Mouse (Mus musculus) heart, embryonic 15.5 days (tissue): ENCODE measurements around the gene Tomm40l. TPM values are rescaled to one million over a fixed set of nuclear protein-coding genes. Genes with fewer than 3 reads are reported as not detected.
A peak's percentile ranks its signal among the peaks of the same experiment; 100 is the strongest.

ENCODE experiments used
- ATAC-seq: fragments of 200-750 bp; cut with Nextera tagmentation; replicated peaks from 2 replicates; pipeline ENCODE4 v1.8.0; 2017; ENCODE audit warnings: low read depth, moderate TSS enrichment; ENCODE audit not compliant: insufficient number of reproducible peaks, insufficient read depth, low FRiP score
- H3K27ac ChIP-seq: fragments of 300-500 bp; sonication (generic); 2 replicates; pipeline ENCODE4 v1.5.1; 2015; ENCODE audit warnings: mild to moderate bottlenecking, inconsistent platforms
- H3K27me3 ChIP-seq: fragments of 300-500 bp; sonication (generic); 2 replicates; pipeline ENCODE4 v1.6.1; 2015; ENCODE audit warnings: inconsistent platforms
- H3K36me3 ChIP-seq: fragments of 300-500 bp; sonication (generic); 2 replicates; pipeline ENCODE4 v1.6.1; 2015; ENCODE audit warnings: mild to moderate bottlenecking, inconsistent platforms
- H3K4me1 ChIP-seq: fragments of 300-500 bp; sonication (generic); replicated peaks from 2 replicates; pipeline ENCODE4 v1.6.1; 2015; ENCODE audit warnings: inconsistent platforms
- H3K4me2 ChIP-seq: fragments of 300-500 bp; sonication (generic); 2 replicates; pipeline ENCODE4 v1.6.1; 2015; ENCODE audit warnings: inconsistent platforms, mild to moderate bottlenecking, moderate library complexity
- H3K4me3 ChIP-seq: fragments of 300-500 bp; sonication (generic); 2 replicates; pipeline ENCODE4 v1.5.1; 2015; ENCODE audit warnings: mild to moderate bottlenecking, inconsistent platforms
- H3K9ac ChIP-seq: fragments of 300-500 bp; sonication (generic); 2 replicates; pipeline ENCODE4 v1.6.1; 2015; ENCODE audit warnings: mild to moderate bottlenecking, inconsistent platforms
- H3K9me3 ChIP-seq: fragments of 300-500 bp; sonication (generic); replicated peaks from 2 replicates; pipeline ENCODE4 v1.6.1; 2016; ENCODE audit warnings: inconsistent platforms
- WGBS: fragments of 180-500 bp; shearing (Covaris S2); methylation state at CpG from one replicate; pipeline ENCODE4 v1.1.7; 2015; ENCODE audit warnings: mixed read lengths; 5-methylcytosine and 5-hydroxymethylcytosine counted together
- polyA plus RNA-seq: library from polyadenylated mRNA; unstranded; fragments of >200 nt; fragmentation: Nextera tagmentation; extraction: Ambion mirVana; gene quantifications from 2 replicates; pipeline ENCODE4 v1.2.1, GENCODE M21; 2015

Tomm40l gene
- polyA plus RNA-seq, 1 experiment from 2014 or later = 55.6 TPM

DNA sequence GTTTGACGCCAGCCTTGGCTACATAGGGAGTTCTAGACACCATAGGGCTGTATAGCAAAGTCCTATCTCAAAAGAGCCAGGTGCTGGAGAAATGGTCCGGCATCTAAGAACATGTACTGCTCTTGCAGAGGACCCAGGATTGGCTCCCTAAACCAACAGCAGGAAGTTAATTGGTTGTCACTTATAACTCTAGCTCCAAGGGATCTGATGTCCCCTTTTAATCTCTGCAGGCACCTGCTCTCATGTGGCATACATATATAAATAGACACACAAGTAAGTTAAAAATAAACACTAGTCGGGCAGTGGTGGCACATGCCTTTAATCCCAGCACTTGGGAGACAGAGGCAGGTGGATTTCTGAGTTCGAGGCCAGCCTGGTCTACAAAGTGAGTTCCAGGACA lies 13.5 kb upstream of the Tomm40l start:
- H3K36me3 ChIP-seq = peaks cover 67% of the 10 kb centered on the region
- ATAC-seq = no peak
- H3K27me3 ChIP-seq = no peaks in the 10 kb centered on the region
- H3K4me3 ChIP-seq = no peak overlapping the region
- no peak overlapping the region for H3K4me2 ChIP-seq
- H3K9ac ChIP-seq = no peak overlapping the region
- H3K4me1 ChIP-seq = peaks cover 16% of the 10 kb centered on the region; the same call in 1 of the 2 replicates
- H3K27ac ChIP-seq = 0 out of 2 replicates have a peak overlapping the region, but pooled peaks have one; percentile 1
- no peaks in the 10 kb centered on the region for H3K9me3 ChIP-seq
- WGBS = 45% methylated on average over 4 of the region's 4 CpGs

GRCm38 (mm10) chr1:171234538-171234937 lies 12.2 kb upstream of the Tomm40l start:
- H3K4me3 ChIP-seq = no peak overlapping the region
- peaks cover 54% of the 10 kb centered on the region for H3K36me3 ChIP-seq

DNA sequence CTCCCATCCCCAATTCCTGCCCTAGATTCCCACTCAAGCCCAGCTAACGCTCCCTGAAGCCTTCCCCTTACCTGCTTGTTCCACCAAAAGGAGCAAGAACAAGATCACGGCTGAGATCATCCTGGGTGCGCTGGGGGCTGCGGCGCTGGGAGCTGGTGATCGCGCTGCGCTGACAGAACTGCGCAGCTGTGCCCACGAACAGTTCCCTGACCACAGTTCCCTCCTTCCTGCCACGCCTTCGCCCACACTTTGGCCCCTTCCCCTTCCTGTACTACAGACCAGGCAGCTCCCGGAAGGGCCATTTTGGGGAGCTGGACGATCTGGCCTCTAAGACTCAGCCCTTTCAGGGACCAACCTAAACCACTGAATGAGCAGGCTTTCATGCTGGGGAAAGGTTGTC lies 11.8 kb upstream of the Tomm40l start, which contains the start of gene Fcer1g:
Fcer1g (minus strand) TSS at position 240 of the 400 bp plus-strand sequence.
- peaks cover 50% of the 10 kb centered on the region for H3K36me3 ChIP-seq
- peak within 1 kb of the TSS; percentile 15; the same call in 1 of the 2 replicates for H3K4me3 ChIP-seq

More at GRCm38 (mm10) chr1:171234538-171234937, 12.2 kb upstream of the Tomm40l start:
- 92% methylated on average over 4 of the region's 4 CpGs for WGBS
- H3K4me1 ChIP-seq = peaks cover 11% of the 10 kb centered on the region; the same call in 1 of the 2 replicates
- no peak overlapping the region for H3K27ac ChIP-seq
- H3K9ac ChIP-seq = no peak overlapping the region
- ATAC-seq = no peak
- no peaks in the 10 kb centered on the region for H3K27me3 ChIP-seq
- no peaks in the 10 kb centered on the region for H3K9me3 ChIP-seq
- no peak overlapping the region for H3K4me2 ChIP-seq

DNA sequence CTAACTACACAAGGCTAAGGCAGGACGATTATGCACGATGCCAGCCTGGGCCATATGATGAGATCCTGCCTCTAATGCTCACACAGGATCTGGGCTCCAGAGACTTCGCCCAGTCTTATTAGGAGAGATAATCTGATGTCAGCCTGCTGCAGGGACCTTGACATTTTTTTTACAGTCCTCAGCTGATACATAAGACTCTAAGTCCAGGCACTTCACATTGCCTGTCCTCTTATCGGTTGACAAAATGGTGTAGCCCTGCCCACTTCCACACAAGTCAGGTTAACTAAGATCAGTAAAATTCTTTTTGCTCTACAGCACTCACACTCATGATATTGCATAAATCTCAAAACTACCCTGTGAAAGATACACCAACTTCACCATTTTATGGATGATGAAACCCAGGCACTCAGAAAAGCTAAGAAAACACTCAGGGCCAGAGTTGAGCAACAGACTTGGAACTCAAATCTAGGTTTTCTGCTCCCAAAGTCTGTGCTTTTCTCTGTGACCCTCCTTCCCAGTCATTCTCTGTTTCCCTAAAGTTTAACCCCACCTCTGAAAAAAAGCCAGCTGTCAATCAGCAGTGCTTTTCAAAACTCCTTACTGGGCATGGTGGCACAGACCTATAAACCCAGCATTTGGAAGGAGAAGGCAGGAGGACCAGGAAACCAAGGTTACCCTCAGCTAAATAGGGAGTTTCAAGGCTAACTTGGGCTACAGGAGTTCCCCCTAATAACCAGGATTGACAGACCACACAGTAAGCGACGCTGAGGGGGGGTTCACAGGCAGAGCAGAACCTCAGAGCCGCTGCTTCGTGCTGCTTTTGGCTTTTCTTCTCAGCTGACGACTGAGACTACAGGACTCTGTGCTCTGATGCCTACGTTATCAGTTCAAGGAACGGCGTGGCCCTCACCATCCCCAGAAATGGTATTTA lies 10.8 kb upstream of the Tomm40l start:
- H3K27ac ChIP-seq = peak overlapping the region; percentile 11; the same call in 1 of the 2 replicates
- no peak for ATAC-seq
- no peak overlapping the region for H3K4me2 ChIP-seq
- H3K4me1 ChIP-seq = peaks cover 11% of the 10 kb centered on the region; the same call in 1 of the 2 replicates
- H3K9me3 ChIP-seq = no peaks in the 10 kb centered on the region
- peaks cover 39% of the 10 kb centered on the region for H3K36me3 ChIP-seq
- no peak overlapping the region for H3K9ac ChIP-seq
- peak overlapping the region; percentile 7; the same call in 1 of the 2 replicates for H3K4me3 ChIP-seq
- H3K27me3 ChIP-seq = no peaks in the 10 kb centered on the region
- 51% methylated on average over 12 of the region's 12 CpGs for WGBS

More for the DNA sequence above, 11.8 kb upstream of the Tomm40l start, which contains the start of gene Fcer1g:
- no peaks in the 10 kb centered on the region for H3K27me3 ChIP-seq
- no peak within 1 kb of the TSS for H3K4me2 ChIP-seq
- no peak for ATAC-seq
- H3K4me1 ChIP-seq = peaks cover 11% of the 10 kb centered on the region; the same call in 1 of the 2 replicates
- 85% methylated on average over 14 of the region's 14 CpGs for WGBS
- peak within 1 kb of the TSS; percentile 11; the same call in 1 of the 2 replicates for H3K27ac ChIP-seq
- no peaks in the 10 kb centered on the region for H3K9me3 ChIP-seq
- no peak within 1 kb of the TSS; the same call in 1 of the 2 replicates for H3K9ac ChIP-seq

DNA sequence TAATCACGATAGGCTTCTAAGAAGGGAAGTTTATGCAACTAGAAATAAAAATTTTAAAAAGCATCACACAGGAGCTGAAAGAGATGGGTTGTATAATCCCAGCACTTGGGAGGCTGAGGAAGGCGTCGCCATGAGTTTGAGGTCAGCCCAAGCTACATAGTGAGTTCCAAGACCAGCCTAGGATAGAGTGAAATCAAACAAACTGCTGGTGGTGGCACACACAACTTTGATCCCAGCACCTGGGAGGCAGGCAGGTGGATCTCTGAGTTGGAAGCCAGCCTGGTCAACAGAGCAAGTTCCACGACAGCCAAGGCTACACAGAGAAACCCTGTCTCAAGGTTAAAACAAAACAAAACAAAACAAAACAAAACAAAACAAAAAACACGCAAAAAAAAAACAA lies 10.0 kb upstream of the Tomm40l start:
- ATAC-seq = no peak
- 78% methylated on average over 5 of the region's 5 CpGs for WGBS

GRCm38 (mm10) chr1:171231844-171232243 lies 9.5 kb upstream of the Tomm40l start:
- WGBS = 62% methylated on average over 4 of the region's 4 CpGs
- H3K4me3 ChIP-seq = no peak overlapping the region
- H3K9me3 ChIP-seq = no peaks in the 10 kb centered on the region
- H3K4me2 ChIP-seq = no peak overlapping the region
- H3K9ac ChIP-seq = no peak overlapping the region
- H3K27me3 ChIP-seq = no peaks in the 10 kb centered on the region
- peaks cover 11% of the 10 kb centered on the region; the same call in 1 of the 2 replicates for H3K4me1 ChIP-seq
- no peak overlapping the region for H3K27ac ChIP-seq
- no peak for ATAC-seq
- H3K36me3 ChIP-seq = peaks cover 27% of the 10 kb centered on the region

More for the DNA sequence above, 10.0 kb upstream of the Tomm40l start:
- Histone ChIP-seq H3K27ac (no peak overlapping the region), H3K36me3 (peaks cover 32% of the 10 kb centered on the region), H3K4me1 (peaks cover 11% of the 10 kb centered on the region; the same call in 1 of the 2 replicates), H3K27me3 (no peaks in the 10 kb centered on the region), H3K4me2 (no peak overlapping the region), H3K9me3 (no peaks in the 10 kb centered on the region), H3K4me3 (no peak overlapping the region), H3K9ac (no peak overlapping the region)

DNA sequence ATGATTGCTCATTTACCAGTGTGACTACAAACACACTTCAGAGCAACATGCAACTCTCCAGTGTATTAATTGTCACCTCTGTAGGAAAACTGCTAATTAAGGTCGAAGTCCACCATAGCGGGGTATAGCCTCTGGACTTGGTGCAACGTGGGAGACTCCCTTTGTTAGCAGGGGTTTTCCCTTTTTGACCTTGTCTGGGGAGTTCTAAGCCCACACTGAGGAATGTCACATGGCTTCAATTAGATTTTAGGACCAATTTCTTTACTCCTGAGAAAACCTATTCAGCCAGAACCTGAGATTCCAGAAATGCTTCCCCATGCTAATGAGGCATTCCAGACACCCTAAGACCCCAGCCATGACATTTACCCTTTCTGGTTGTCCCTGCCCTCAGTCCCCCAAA lies 7.9 kb upstream of the Tomm40l start:
- H3K9me3 ChIP-seq = no peaks in the 10 kb centered on the region
- H3K36me3 ChIP-seq = peaks cover 13% of the 10 kb centered on the region
- WGBS = 79% methylated on average over 3 of the region's 3 CpGs
- H3K27ac ChIP-seq = no peak overlapping the region
- no peaks in the 10 kb centered on the region for H3K27me3 ChIP-seq
- ATAC-seq = no peak
- no peak overlapping the region for H3K9ac ChIP-seq
- H3K4me2 ChIP-seq = no peak overlapping the region
- H3K4me3 ChIP-seq = no peak overlapping the region
- peaks cover 9% of the 10 kb centered on the region; the same call in 1 of the 2 replicates for H3K4me1 ChIP-seq

DNA sequence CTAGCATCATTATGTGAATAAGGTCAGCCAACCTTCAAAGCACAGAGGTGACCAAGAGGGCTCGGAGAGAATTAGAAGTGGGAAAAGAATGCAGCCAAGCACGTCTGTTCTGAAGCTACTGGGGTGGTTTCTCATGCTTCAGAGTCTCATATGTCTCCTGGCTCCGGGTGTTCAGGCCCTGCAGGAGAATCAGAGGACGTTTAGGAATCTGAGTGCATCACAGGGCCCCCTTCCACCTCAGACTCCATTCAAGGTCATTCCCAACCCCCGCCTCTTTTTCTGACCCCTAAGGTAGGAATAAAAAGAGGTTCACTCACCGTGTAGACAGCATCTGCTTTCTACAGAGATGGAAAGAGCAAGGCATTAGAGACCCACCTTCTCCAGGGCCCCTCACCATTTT lies 7.4 kb upstream of the Tomm40l start:
- H3K4me1 ChIP-seq = 0 out of 2 replicates have a peak, but pooled peaks cover 9% of the 10 kb centered on the region
- H3K27ac ChIP-seq = no peak overlapping the region
- no peak overlapping the region for H3K4me2 ChIP-seq
- H3K9me3 ChIP-seq = no peaks in the 10 kb centered on the region
- peaks cover 8% of the 10 kb centered on the region for H3K36me3 ChIP-seq
- WGBS = 60% methylated on average over 6 of the region's 6 CpGs
- ATAC-seq = no peak
- no peaks in the 10 kb centered on the region for H3K27me3 ChIP-seq
- no peak overlapping the region for H3K4me3 ChIP-seq
- no peak overlapping the region for H3K9ac ChIP-seq

DNA sequence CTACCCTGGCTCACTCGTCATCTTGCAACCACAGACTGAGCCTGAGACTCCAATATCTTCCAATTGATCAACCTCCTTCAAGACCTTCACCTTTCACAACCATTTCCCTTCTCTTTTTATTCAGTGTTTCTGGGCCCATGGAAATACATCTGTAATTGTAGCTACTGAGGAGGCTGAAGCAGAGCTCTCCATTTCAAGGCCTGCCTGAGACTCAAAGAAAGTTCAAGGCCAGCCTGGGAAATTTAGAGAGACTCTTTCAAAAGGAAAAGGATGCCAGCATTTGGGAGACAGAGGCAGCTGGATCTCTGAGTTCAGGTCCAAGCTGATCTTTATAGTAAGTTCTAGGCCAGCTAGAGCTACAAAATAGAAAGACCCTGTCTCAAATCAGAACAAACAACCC lies 5.6 kb upstream of the Tomm40l start:
- no peaks in the 10 kb centered on the region for H3K9me3 ChIP-seq
- no peak for ATAC-seq
- no peaks in the 10 kb centered on the region for H3K36me3 ChIP-seq
- H3K4me2 ChIP-seq = no peak overlapping the region
- 68% methylated on average over 1 of the region's 1 CpGs for WGBS
- H3K4me3 ChIP-seq = no peak overlapping the region
- peaks cover 6% of the 10 kb centered on the region for H3K4me1 ChIP-seq
- no peak overlapping the region for H3K27ac ChIP-seq
- H3K27me3 ChIP-seq = no peaks in the 10 kb centered on the region
- H3K9ac ChIP-seq = no peak overlapping the region

DNA sequence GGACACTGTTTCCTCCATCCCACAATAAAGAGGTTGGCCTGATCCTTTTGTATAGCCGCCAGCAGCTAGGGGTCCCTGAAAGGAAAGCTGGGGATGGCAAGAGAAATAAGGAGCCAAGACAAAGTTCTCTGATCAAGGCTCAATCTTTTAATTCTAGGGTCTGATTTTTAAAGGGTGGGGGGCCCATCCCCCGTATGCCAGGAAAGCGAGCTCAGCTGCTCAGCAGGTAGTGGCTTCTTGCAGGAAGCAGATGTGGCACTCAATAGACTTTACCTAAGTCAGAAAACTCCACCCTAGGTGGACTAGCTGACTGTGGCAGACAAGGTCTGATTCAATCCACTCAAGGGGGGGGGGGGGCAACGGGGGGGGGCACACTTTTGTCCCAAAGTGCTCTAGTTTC lies 4.5 kb upstream of the Tomm40l start:
- WGBS = 51% methylated on average over 4 of the region's 4 CpGs
- Histone ChIP-seq H3K27ac (no peak overlapping the region), H3K9me3 (no peaks in the 10 kb centered on the region), H3K4me1 (peaks cover 6% of the 10 kb centered on the region), H3K27me3 (no peaks in the 10 kb centered on the region), H3K9ac (no peak overlapping the region), H3K4me3 (no peak overlapping the region), H3K4me2 (no peak overlapping the region), H3K36me3 (no peaks in the 10 kb centered on the region)
- ATAC-seq = no peak

DNA sequence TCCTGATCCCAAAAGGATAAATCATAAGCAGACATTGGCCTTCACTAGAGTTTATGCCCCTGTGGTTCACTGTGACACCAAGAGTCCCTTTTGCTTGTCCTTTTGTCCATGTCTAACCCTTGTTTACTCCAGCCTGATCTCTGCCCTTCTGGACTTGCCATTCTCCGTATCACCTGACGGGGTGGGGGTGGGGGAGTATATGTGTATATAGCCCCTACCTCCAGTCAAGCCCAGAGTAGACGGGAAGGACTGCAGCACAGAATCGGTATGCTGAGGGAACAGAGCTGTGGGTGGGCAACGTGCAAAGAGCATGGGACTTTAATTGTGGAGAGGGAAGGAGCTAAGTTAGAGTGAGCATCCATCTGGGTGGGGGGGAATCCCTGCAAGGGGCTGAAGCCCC lies 2.5 kb upstream of the Tomm40l start, which contains the start of gene Apoa2:
Apoa2 (plus strand) TSS at position 198 of the 400 bp plus-strand sequence.
- H3K4me3 ChIP-seq = no peak within 1 kb of the TSS
- WGBS = 76% methylated on average over 5 of the region's 5 CpGs
- 0 out of 2 replicates have a peak within 1 kb of the TSS, but pooled peaks have one; percentile 5 for H3K27ac ChIP-seq
- no peak within 1 kb of the TSS for H3K9ac ChIP-seq
- peaks cover 4% of the 10 kb centered on the region; the same call in 1 of the 2 replicates for H3K36me3 ChIP-seq
- peaks cover 15% of the 10 kb centered on the region for H3K4me1 ChIP-seq
- H3K27me3 ChIP-seq = no peaks in the 10 kb centered on the region
- ATAC-seq = no peak
- H3K9me3 ChIP-seq = no peaks in the 10 kb centered on the region
- no peak within 1 kb of the TSS for H3K4me2 ChIP-seq
